Mouse (Mus musculus): ENCODE measurements around the gene Man1c1. TPM values are rescaled to one million over a fixed set of nuclear protein-coding genes. Genes with fewer than 3 reads are reported as not detected.

Gene Man1c1
- total and polyA plus RNA-seq, 3 experiments = 0.04 to 0.44 (median 0.20) TPM

- TF ChIP-seq POLR2AphosphoS2 (IDR thresholded peaks at IDR 0.05; ENCODE audit: low read depth, low read length) (no peak), EP300 (IDR thresholded peaks at IDR 0.05; ENCODE audit: low read length) (peak; percentile 96), USF2 (conservative IDR thresholded peaks at IDR 0.05; ENCODE audit: low read depth, low read length) (no peak), CHD2 (IDR thresholded peaks at IDR 0.05; ENCODE audit: low read length) (no peak), MYC (IDR thresholded peaks at IDR 0.05; ENCODE audit: low read depth, low read length) (0 out of 2 replicates have a peak, but pooled peaks have one; percentile 22), TCF12 (IDR thresholded peaks at IDR 0.05; ENCODE audit: low read depth, low read length) (peak; percentile 59), JUND (conservative IDR thresholded peaks at IDR 0.05; ENCODE audit: low read depth, low read length) (0 out of 2 replicates have a peak, but pooled peaks have one; percentile 10), MEF2A (IDR thresholded peaks at IDR 0.05; ENCODE audit: borderline replicate concordance, low read depth, low read length) (peak; percentile 79), IRF4 (IDR thresholded peaks at IDR 0.05; ENCODE audit: low read depth, low read length) (peak; percentile 93), SMC3 (IDR thresholded peaks at IDR 0.05; ENCODE audit: low read depth, low read length) (no peak), ZNF384 (IDR thresholded peaks at IDR 0.05; ENCODE audit: low read depth, low read length) (peak; percentile 94), NRF1 (IDR thresholded peaks at IDR 0.05; ENCODE audit: low read depth, low read length) (no peak), KAT2A (IDR thresholded peaks at IDR 0.05; ENCODE audit: insufficient replicate concordance, low read length) (no peak), RCOR1 (conservative IDR thresholded peaks at IDR 0.05; ENCODE audit: low read depth, low read length) (0 out of 2 replicates have a peak, but pooled peaks have one; percentile 31), ZMIZ1 (IDR thresholded peaks at IDR 0.05; ENCODE audit: low read depth, low read length) (no peak), NELFE (IDR thresholded peaks at IDR 0.05; ENCODE audit: low read depth, low read length) (no peak), ETS1 (conservative IDR thresholded peaks at IDR 0.05; ENCODE audit: low read depth, low read length) (0 out of 2 replicates have a peak, but pooled peaks have one; percentile 35)
- in situ Hi-C loops (cut with MboI; ENCODE audit: low pct_ligation_motif_present, low pct_unique_long_range_greater_than_20kb, low sequenced_read_pairs) (no loop called here), dilution Hi-C loops (cut with MboI; ENCODE audit: extremely low pct_ligation_motif_present, extremely low pct_unique_long_range_greater_than_20kb, low sequenced_read_pairs) (no loop called here)
- H3K4me3 ChIP-seq (replicated peaks in 1 of 3; ENCODE audit: low read depth in 2 of 3, low read length in 2 of 3, poor library complexity in 1 of 3) = no peak overlapping the region
- no peaks in the 10 kb centered on the region for H3K36me3 ChIP-seq (replicated peaks in 1 of 2; ENCODE audit: control insufficient read depth in 1 of 2, insufficient read depth in 1 of 2, low read length in 1 of 2)
- peaks cover 9% of the 10 kb centered on the region for H3K9me3 ChIP-seq (replicated peaks; ENCODE audit: low read length)
- no peak overlapping the region for H3K9ac ChIP-seq (ENCODE audit: insufficient read depth, low read depth)
- no peak overlapping the region for H3K27ac ChIP-seq (ENCODE audit: insufficient read depth, low read depth)
- H3K79me2 ChIP-seq (replicated peaks; ENCODE audit: control insufficient read depth, extremely low read depth, insufficient read depth, poor library complexity, severe bottlenecking) = no peaks in the 10 kb centered on the region
- peak; percentile 82 for DNase-seq (ENCODE audit: extremely low read depth)
- H3K27me3 ChIP-seq (replicated peaks) = no peaks in the 10 kb centered on the region
- H3K4me2 ChIP-seq (ENCODE audit: insufficient read depth, low read depth, poor library complexity, severe bottlenecking) = peak overlapping the region; percentile 50
- peaks cover 6 to 41% of the 10 kb centered on the region in 2 experiments; a peak in 3 of 4 replicates for H3K4me1 ChIP-seq (ENCODE audit: control insufficient read depth in 1 of 2, insufficient read depth in 2 of 2)
Measured at GRCm38 (mm10) chr4:134618810-134619488, 85.1 kb downstream of the Man1c1 start.

GRCm38 (mm10) chr4:134617779-134618178 lies 86.3 kb downstream of the Man1c1 start:
- Histone ChIP-seq H3K27ac (ENCODE audit: insufficient read depth, low read depth) (no peak overlapping the region), H3K9me3 (replicated peaks; ENCODE audit: low read length) (peaks cover 9% of the 10 kb centered on the region), H3K36me3 (replicated peaks in 1 of 2; ENCODE audit: control insufficient read depth in 1 of 2, insufficient read depth in 1 of 2, low read length in 1 of 2) (no peaks in the 10 kb centered on the region), H3K79me2 (replicated peaks; ENCODE audit: control insufficient read depth, extremely low read depth, insufficient read depth, poor library complexity, severe bottlenecking) (no peaks in the 10 kb centered on the region), H3K9ac (ENCODE audit: insufficient read depth, low read depth) (no peak overlapping the region), H3K4me2 (ENCODE audit: insufficient read depth, low read depth, poor library complexity, severe bottlenecking) (no peak overlapping the region), H3K4me3 (replicated peaks in 1 of 3; ENCODE audit: low read depth in 2 of 3, low read length in 2 of 3, poor library complexity in 1 of 3) (no peak overlapping the region), H3K4me1 (ENCODE audit: control insufficient read depth in 1 of 2, insufficient read depth in 2 of 2) (peaks cover 6 to 41% of the 10 kb centered on the region in 2 experiments; a peak in 3 of 4 replicates), H3K27me3 (replicated peaks) (no peaks in the 10 kb centered on the region)
- DNase-seq (ENCODE audit: extremely low read depth) = no peak
- TF ChIP-seq MAZ (IDR thresholded peaks at IDR 0.05; ENCODE audit: low read depth, low read length) (no peak), JUN (IDR thresholded peaks at IDR 0.05; ENCODE audit: insufficient read depth, low read depth, low read length) (no peak), POLR2AphosphoS2 (IDR thresholded peaks at IDR 0.05; ENCODE audit: low read depth, low read length) (no peak), HCFC1 (IDR thresholded peaks at IDR 0.05; ENCODE audit: low read depth, low read length) (no peak), RAD21 (IDR thresholded peaks at IDR 0.05; ENCODE audit: low read depth, low read length) (no peak), ZKSCAN1 (IDR thresholded peaks at IDR 0.05; ENCODE audit: borderline replicate concordance, low read depth, low read length) (no peak), ZMIZ1 (IDR thresholded peaks at IDR 0.05; ENCODE audit: low read depth, low read length) (no peak), TBP (conservative IDR thresholded peaks at IDR 0.05; ENCODE audit: low read depth, low read length) (no peak)
- dilution Hi-C loops (cut with MboI; ENCODE audit: extremely low pct_ligation_motif_present, extremely low pct_unique_long_range_greater_than_20kb, low sequenced_read_pairs) (no loop called here), in situ Hi-C loops (cut with MboI; ENCODE audit: low pct_ligation_motif_present, low pct_unique_long_range_greater_than_20kb, low sequenced_read_pairs) (no loop called here)
